Mouse (Mus musculus) MEL (cell line): ENCODE measurements around the gene Iqgap3. TPM values are rescaled to one million over a fixed set of nuclear protein-coding genes. Genes with fewer than 3 reads are reported as not detected.

Source experiments
- DNase-seq: peaks from one replicate; pipeline ENCODE4 v3.0.0; 2011; ENCODE audit warnings: low read depth, low spot score
- H3K27ac ChIP-seq: 2 replicates; pipeline ENCODE4 v1.5.1; 2012; ENCODE audit warnings: low read depth, mild to moderate bottlenecking, control low read depth, low read length, moderate library complexity; ENCODE audit not compliant: control insufficient read depth
- H3K27me3 ChIP-seq, 2 experiments: fragments of 150-350 bp in 1 of 2; sonication (generic) in 1 of 2; 2 replicates each; pipeline ENCODE4 v1.6.1; 2012; ENCODE audit warnings: low read length in 2 of 2, mild to moderate bottlenecking in 2 of 2, improper control_type of control experiment in 1 of 2, moderate library complexity in 1 of 2; ENCODE audit not compliant: insufficient read depth in 2 of 2, control insufficient read depth in 1 of 2
- H3K36me3 ChIP-seq, 2 experiments: 2 replicates each; pipeline ENCODE4 v1.6.1; 2012 to 2014; ENCODE audit warnings: low read length in 2 of 2, improper control_type of control experiment in 1 of 2, inconsistent platforms in 1 of 2, mild to moderate bottlenecking in 1 of 2; ENCODE audit not compliant: insufficient read depth in 2 of 2, control insufficient read depth in 1 of 2
- H3K4me1 ChIP-seq, 2 experiments: fragments of 150-350 bp in 1 of 2; sonication (generic) in 1 of 2; 2 replicates each; pipeline ENCODE4 v1.6.1; 2012; ENCODE audit warnings: low read length in 2 of 2, improper control_type of control experiment in 1 of 2, mild to moderate bottlenecking in 1 of 2; ENCODE audit not compliant: insufficient read depth in 2 of 2, control insufficient read depth in 1 of 2
- H3K4me3 ChIP-seq, 2 experiments: fragments of 150-350 bp in 1 of 2; sonication (generic) in 1 of 2; 2 replicates each; pipeline ENCODE4 v1.5.1; 2012; ENCODE audit warnings: low read depth in 2 of 2, low read length in 2 of 2, mild to moderate bottlenecking in 2 of 2, moderate library complexity in 2 of 2, control low read depth in 1 of 2, improper control_type of control experiment in 1 of 2; ENCODE audit not compliant: control insufficient read depth in 1 of 2, insufficient read depth in 1 of 2
- H3K79me2 ChIP-seq: 2 replicates; pipeline ENCODE4 v1.6.1; 2012; ENCODE audit warnings: mild to moderate bottlenecking, low read length, moderate library complexity; ENCODE audit not compliant: control insufficient read depth, poor library complexity, insufficient read depth
- H3K9ac ChIP-seq: 2 replicates; pipeline ENCODE4 v1.6.1; 2012; ENCODE audit warnings: low read depth, mild to moderate bottlenecking, control low read depth, low read length, moderate library complexity; ENCODE audit not compliant: control insufficient read depth, poor library complexity, severe bottlenecking
- H3K9me3 ChIP-seq: fragments of 150-350 bp; sonication (generic); replicated peaks from 2 replicates; pipeline ENCODE4 v1.6.1; 2012; ENCODE audit warnings: mild to moderate bottlenecking, low read length, improper control_type of control experiment, moderate library complexity; ENCODE audit not compliant: insufficient read depth
- BHLHE40 ChIP-seq: IDR thresholded peaks from 2 replicates; pipeline ENCODE4 v1.6.1; 2012; ENCODE audit warnings: low read depth, mild to moderate bottlenecking, inconsistent platforms, low read length, improper control_type of control experiment, borderline replicate concordance
- CHD1 ChIP-seq: IDR thresholded peaks from 2 replicates; pipeline ENCODE4 v1.6.1; 2012; ENCODE audit warnings: low read depth, mild to moderate bottlenecking, inconsistent platforms, low read length, improper control_type of control experiment
- CHD2 ChIP-seq: IDR thresholded peaks from 2 replicates; pipeline ENCODE4 v1.6.1; 2011; ENCODE audit warnings: low read length, improper control_type of control experiment
- E2F4 ChIP-seq: IDR thresholded peaks from 2 replicates; pipeline ENCODE4 v1.6.1; 2011; ENCODE audit warnings: low read depth, low read length, improper control_type of control experiment, borderline replicate concordance
- ELF1 ChIP-seq: IDR thresholded peaks from 2 replicates; pipeline ENCODE4 v1.6.1; 2014; ENCODE audit warnings: low read depth, mild to moderate bottlenecking, inconsistent platforms, low read length, improper control_type of control experiment, moderate library complexity
- EP300 ChIP-seq, 2 experiments: IDR thresholded peaks; 2 replicates each; pipeline ENCODE4 v1.6.1; 2011; ENCODE audit warnings: improper control_type of control experiment in 2 of 2, low read length in 2 of 2, low read depth in 1 of 2, mild to moderate bottlenecking in 1 of 2
- ETS1 ChIP-seq: IDR thresholded peaks from 2 replicates; pipeline ENCODE4 v1.6.1; 2012; ENCODE audit warnings: low read depth, mild to moderate bottlenecking, inconsistent platforms, low read length, improper control_type of control experiment, moderate library complexity
- HCFC1 ChIP-seq: IDR thresholded peaks from 2 replicates; pipeline ENCODE4 v1.6.1; 2012; ENCODE audit warnings: low read depth, mild to moderate bottlenecking, inconsistent platforms, low read length, improper control_type of control experiment, moderate library complexity
- JUND ChIP-seq: IDR thresholded peaks from 2 replicates; pipeline ENCODE4 v1.6.1; 2011; ENCODE audit warnings: low read depth, mild to moderate bottlenecking, improper control_type of control experiment, low read length
- MAX ChIP-seq: IDR thresholded peaks from 2 replicates; pipeline ENCODE4 v1.6.1; 2011; ENCODE audit warnings: low read length, improper control_type of control experiment
- MAZ ChIP-seq: IDR thresholded peaks from 2 replicates; pipeline ENCODE4 v1.6.1; 2012; ENCODE audit warnings: low read depth, mild to moderate bottlenecking, inconsistent platforms, low read length, improper control_type of control experiment
- MYC ChIP-seq: IDR thresholded peaks from 2 replicates; pipeline ENCODE4 v1.6.1; 2011; ENCODE audit warnings: low read depth, mild to moderate bottlenecking, low read length, improper control_type of control experiment, moderate library complexity
- NELFE ChIP-seq: IDR thresholded peaks from 2 replicates; pipeline ENCODE4 v1.6.1; 2011; ENCODE audit warnings: low read depth, low read length, improper control_type of control experiment
- NRF1 ChIP-seq: IDR thresholded peaks from 2 replicates; pipeline ENCODE4 v1.6.1; 2014; ENCODE audit warnings: low read depth, mild to moderate bottlenecking, inconsistent platforms, low read length, improper control_type of control experiment, moderate library complexity; ENCODE audit not compliant: poor library complexity, insufficient read depth, severe bottlenecking
- POLR2A ChIP-seq, 2 experiments: IDR thresholded peaks; 2 replicates each; pipeline ENCODE4 v1.6.1; 2011 to 2012; ENCODE audit warnings: low read length in 2 of 2, mild to moderate bottlenecking in 2 of 2, control low read depth in 1 of 2, improper control_type of control experiment in 1 of 2, low read depth in 1 of 2, moderate library complexity in 1 of 2; ENCODE audit not compliant: control insufficient read depth in 1 of 2, insufficient read depth in 1 of 2, poor library complexity in 1 of 2
- POLR2AphosphoS2 ChIP-seq: IDR thresholded peaks from 2 replicates; pipeline ENCODE4 v1.6.1; 2011; ENCODE audit warnings: low read length, improper control_type of control experiment
- POLR2AphosphoS5 ChIP-seq: IDR thresholded peaks from 2 replicates; pipeline ENCODE4 v1.6.1; 2012; ENCODE audit warnings: low read depth, borderline replicate concordance, mild to moderate bottlenecking, inconsistent platforms, low read length, moderate library complexity, mixed read lengths
- RAD21 ChIP-seq: IDR thresholded peaks from 2 replicates; pipeline ENCODE4 v1.6.1; 2011; ENCODE audit warnings: mild to moderate bottlenecking, low read depth, low read length, improper control_type of control experiment
- SIN3A ChIP-seq: IDR thresholded peaks from 2 replicates; pipeline ENCODE4 v1.6.1; 2012; ENCODE audit warnings: low read length, improper control_type of control experiment, inconsistent platforms
- TAL1 ChIP-seq: IDR thresholded peaks from 2 replicates; pipeline ENCODE4 v1.6.1; 2012; ENCODE audit warnings: mild to moderate bottlenecking, inconsistent platforms, low read length, moderate library complexity, mixed read lengths
- TCF12 ChIP-seq: IDR thresholded peaks from 2 replicates; pipeline ENCODE4 v1.6.1; 2014; ENCODE audit warnings: low read depth, mild to moderate bottlenecking, inconsistent platforms, low read length, improper control_type of control experiment, moderate library complexity
- USF1 ChIP-seq: IDR thresholded peaks from 2 replicates; pipeline ENCODE4 v1.6.1; 2014; ENCODE audit warnings: low read depth, mild to moderate bottlenecking, inconsistent platforms, low read length, improper control_type of control experiment, moderate library complexity
- ZKSCAN1 ChIP-seq: IDR thresholded peaks from 2 replicates; pipeline ENCODE4 v1.6.1; 2012; ENCODE audit warnings: low read depth, mild to moderate bottlenecking, inconsistent platforms, low read length, improper control_type of control experiment, moderate library complexity
- ZMIZ1 ChIP-seq: IDR thresholded peaks from 2 replicates; pipeline ENCODE4 v1.6.1; 2012; ENCODE audit warnings: low read depth, mild to moderate bottlenecking, inconsistent platforms, low read length, improper control_type of control experiment, moderate library complexity
- ZNF384 ChIP-seq: IDR thresholded peaks from 2 replicates; pipeline ENCODE4 v1.6.1; 2012; ENCODE audit warnings: low read depth, mild to moderate bottlenecking, inconsistent platforms, low read length, improper control_type of control experiment
- polyA plus RNA-seq, 2 experiments: library from polyadenylated mRNA; stranded (reverse) in 1 of 2; unstranded in 1 of 2; fragments of >175 nt in 1 of 2; fragments of >200 nt in 1 of 2; gene quantifications; 2 replicates each; pipeline versions ENCODE4 v1.2.1 to v1.2.4; 2012; ENCODE audit warnings: low replicate concordance in 2 of 2, low read depth in 1 of 2; ENCODE audit not compliant: insufficient read length in 2 of 2, insufficient read depth in 1 of 2, missing spikeins in 1 of 2
- total RNA-seq: library from RNA; depleted of rRNA; stranded (reverse); fragments of 300-350 nt; gene quantifications from 2 replicates; pipeline ENCODE4 v1.2.3, GENCODE M21; 2012

Gene Iqgap3
- total and polyA plus RNA-seq, 3 experiments, result 21.1 to 42.5 TPM; not detected in 1

DNA sequence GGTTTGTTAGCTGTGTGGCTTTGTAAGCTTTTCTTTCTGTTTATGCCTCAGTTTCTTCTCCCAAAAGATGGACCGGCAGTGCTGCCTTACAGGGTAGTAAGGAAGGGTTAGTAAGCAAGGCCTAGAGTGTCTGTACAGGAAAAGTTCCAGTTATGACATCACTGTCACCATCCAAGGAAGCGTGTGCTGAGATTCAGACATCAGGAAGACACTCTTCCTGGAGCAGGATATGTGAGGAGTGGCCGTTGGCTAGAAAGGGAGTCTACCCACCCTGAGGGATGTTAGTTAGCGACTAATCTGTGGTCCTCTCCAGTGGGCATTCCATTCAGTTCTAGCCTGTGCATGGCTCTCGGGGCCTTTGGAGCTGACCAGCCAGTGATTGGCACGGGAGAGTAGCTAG, 20.4 kb downstream of the Iqgap3 start:
- Histone ChIP-seq H3K9ac (no peak overlapping the region), H3K4me1 (0 out of 4 replicates have a peak, but pooled peaks cover 0 to 6% of the 10 kb centered on the region in 2 experiments), H3K4me3 (no peak overlapping the region), H3K27me3 (no peaks in the 10 kb centered on the region), H3K9me3 (no peaks in the 10 kb centered on the region), H3K79me2 (no peaks in the 10 kb centered on the region), H3K27ac (no peak overlapping the region), H3K36me3 (no peaks in the 10 kb centered on the region; a peak in 1 of 4 replicates)
- DNase-seq, result no peak
- TF ChIP-seq ZMIZ1 (no peak), ELF1 (no peak), CHD1 (no peak), CHD2 (no peak), BHLHE40 (no peak), NELFE (no peak), NRF1 (no peak), TAL1 (no peak), RAD21 (no peak), SIN3A (no peak), MAX (no peak), ZKSCAN1 (no peak), TCF12 (no peak), JUND (no peak), E2F4 (no peak), MYC (no peak), POLR2A (IDR thresholded peaks at IDR 0.05; ENCODE audit: control insufficient read depth in 1 of 2, insufficient read depth in 1 of 2, low read depth in 1 of 2, low read length in 2 of 2, poor library complexity in 1 of 2) (no peak), MAZ (no peak), ZNF384 (no peak)
- TF ChIP-seq, all 39 proteins: peak for 0

DNA sequence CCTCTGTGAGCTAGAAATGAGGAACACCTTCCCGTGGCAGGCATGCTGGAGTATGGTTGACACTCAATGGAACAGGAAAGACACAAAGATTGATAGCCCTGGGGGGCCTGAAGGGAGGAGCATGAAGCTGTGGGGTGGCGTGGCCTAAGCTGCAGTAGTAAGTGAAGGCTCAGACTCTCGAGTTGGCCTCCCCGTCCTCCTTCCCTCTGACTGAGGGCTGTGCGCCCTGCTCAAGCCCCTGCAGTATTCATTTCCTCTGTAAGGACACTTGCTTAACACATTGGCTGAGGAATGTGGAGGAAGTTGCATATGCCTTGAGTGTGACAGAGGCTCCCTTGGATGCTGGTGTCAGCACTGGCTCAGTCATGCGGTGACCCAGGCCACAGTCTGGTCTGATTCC, 20.8 kb downstream of the Iqgap3 start:
- H3K27me3 ChIP-seq, result no peaks in the 10 kb centered on the region
- H3K9ac ChIP-seq, result no peak overlapping the region
- no peaks in the 10 kb centered on the region; a peak in 1 of 4 replicates for H3K36me3 ChIP-seq
- DNase-seq, result no peak
- no peak overlapping the region for H3K4me3 ChIP-seq
- H3K27ac ChIP-seq, result no peak overlapping the region
- no peaks in the 10 kb centered on the region for H3K9me3 ChIP-seq
- H3K4me1 ChIP-seq, result 0 out of 4 replicates have a peak, but pooled peaks cover 0 to 6% of the 10 kb centered on the region in 2 experiments
- H3K79me2 ChIP-seq, result no peaks in the 10 kb centered on the region
- TF ChIP-seq POLR2AphosphoS2, result no peak
- TF ChIP-seq POLR2AphosphoS5, result no peak
- no peak for TF ChIP-seq USF1
- TF ChIP-seq ZKSCAN1, result no peak
- no peak for TF ChIP-seq ZNF384
- no peak for TF ChIP-seq HCFC1
- no peak for TF ChIP-seq ETS1
- TF ChIP-seq EP300 (IDR thresholded peaks at IDR 0.05; ENCODE audit: low read depth in 1 of 2, low read length in 2 of 2), result no peak
- TF ChIP-seq MYC, result no peak
